Mouse (Mus musculus): ENCODE results near the gene Hdhd3. TPM values are rescaled to one million over a fixed set of nuclear protein-coding genes. Genes with fewer than 3 reads are reported as not detected.

Hdhd3 gene
- polyA plus RNA-seq, 1 experiment = 26.8 TPM

DNA sequence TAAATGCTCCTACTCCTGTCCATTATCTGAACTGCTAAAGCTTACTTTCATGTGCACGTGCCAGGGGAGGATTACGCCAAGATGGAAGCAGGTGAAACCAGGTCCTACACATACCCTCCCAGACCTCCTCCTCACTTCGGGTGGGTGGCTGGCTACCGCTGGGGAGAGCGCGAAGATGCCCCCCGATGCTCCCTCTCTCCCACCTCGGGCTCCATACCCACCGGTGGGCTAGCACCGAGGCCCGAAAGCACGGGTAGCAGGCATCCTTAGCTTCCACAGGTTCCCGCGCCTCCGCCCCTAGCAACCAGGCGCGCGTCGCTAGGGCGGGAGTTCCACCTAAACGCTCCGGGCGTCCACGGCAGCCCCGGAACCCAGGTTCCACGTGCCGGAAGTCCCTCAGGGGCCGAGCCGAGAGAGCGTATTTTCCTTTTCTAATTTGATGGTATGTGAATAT is 32.6 kb downstream of the Hdhd3 start, which contains the start of gene Wdr31:
Wdr31 (minus strand) TSS at position 299 of the 454 bp plus-strand sequence.
- Histone ChIP-seq H3K36me3 (ENCODE audit: control insufficient read depth, insufficient read depth) (no peaks in the 10 kb centered on the region), H3K79me2 (ENCODE audit: control insufficient read depth, insufficient read depth) (no peaks in the 10 kb centered on the region), H3K27me3 (ENCODE audit: control insufficient read depth, insufficient read depth, insufficient read length) (no peaks in the 10 kb centered on the region), H3ac (ENCODE audit: control insufficient read depth, insufficient read length) (no peak within 1 kb of the TSS), H3K4me2 (ENCODE audit: low read depth) (peak within 1 kb of the TSS; percentile 99), H3K4me3 (peak within 1 kb of the TSS; percentile 46)
- TF ChIP-seq E2F4 (IDR thresholded peaks at IDR 0.05; ENCODE audit: insufficient read depth) = no peak
- TF ChIP-seq POLR2AphosphoS2 (IDR thresholded peaks at IDR 0.05; ENCODE audit: insufficient read length, low read depth) = no peak
- TF ChIP-seq CEBPB (IDR thresholded peaks at IDR 0.05; ENCODE audit: insufficient read depth, poor library complexity, severe bottlenecking) = no peak
- no peak for TF ChIP-seq SRF (IDR thresholded peaks at IDR 0.05; ENCODE audit: control insufficient read depth, insufficient read length, low read depth)
- TF ChIP-seq USF1 (IDR thresholded peaks at IDR 0.05; ENCODE audit: low read depth) = no peak
- no peak for TF ChIP-seq TCF3 (IDR thresholded peaks at IDR 0.05; ENCODE audit: insufficient read length, low read depth)
- TF ChIP-seq MYOG (IDR thresholded peaks at IDR 0.05; ENCODE audit: control insufficient read depth in 1 of 3, insufficient read depth in 1 of 3, insufficient read length in 2 of 3, low read depth in 2 of 3) = peak in 1 of 3 experiments; percentile 44
- peak in 1 of 3 experiments; percentile 13 for TF ChIP-seq MYOD1 (IDR thresholded peaks at IDR 0.05; ENCODE audit: control insufficient read depth in 1 of 3, insufficient read length in 2 of 3, low read depth in 2 of 3)
- no peak for TF ChIP-seq REST (IDR thresholded peaks at IDR 0.05; ENCODE audit: insufficient read depth, insufficient read length)
- TF ChIP-seq POLR2A (IDR thresholded peaks at IDR 0.05; ENCODE audit: insufficient read length, low read depth) = peak; percentile 40
- no peak for TF ChIP-seq MAX (IDR thresholded peaks at IDR 0.05; ENCODE audit: low read depth)
- no peak for TF ChIP-seq TCF12 (IDR thresholded peaks at IDR 0.05; ENCODE audit: insufficient read depth, poor library complexity, severe bottlenecking)

DNA sequence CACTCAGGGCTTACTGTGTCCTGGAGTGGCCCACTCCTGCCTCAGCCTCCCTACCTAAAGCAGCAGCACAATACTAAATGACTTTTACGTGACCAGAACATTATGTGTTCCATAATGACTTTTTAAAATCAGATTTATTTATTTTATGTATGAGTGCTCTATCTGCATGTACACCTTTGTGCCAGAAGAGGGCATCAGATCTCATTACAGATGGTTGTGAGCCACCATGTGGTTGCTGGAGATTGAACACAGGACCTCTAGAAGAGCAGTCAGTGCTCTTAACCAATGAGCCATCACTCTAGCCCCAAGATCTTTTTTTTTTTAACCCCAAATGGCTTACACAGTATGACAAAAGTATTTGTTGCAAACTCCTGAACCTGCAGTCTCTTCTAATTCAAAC is 35.1 kb downstream of the Hdhd3 start:
- Histone ChIP-seq H3K79me2 (ENCODE audit: control insufficient read depth, insufficient read depth) (no peaks in the 10 kb centered on the region), H3K4me3 (no peak overlapping the region), H3K27me3 (ENCODE audit: control insufficient read depth, insufficient read depth, insufficient read length) (no peaks in the 10 kb centered on the region), H3ac (ENCODE audit: control insufficient read depth, insufficient read length) (no peak overlapping the region), H3K36me3 (ENCODE audit: control insufficient read depth, insufficient read depth) (no peaks in the 10 kb centered on the region), H3K4me2 (ENCODE audit: low read depth) (no peak overlapping the region)
- TF ChIP-seq E2F4 (IDR thresholded peaks at IDR 0.05; ENCODE audit: insufficient read depth) (no peak), REST (IDR thresholded peaks at IDR 0.05; ENCODE audit: insufficient read depth, insufficient read length) (no peak), MYOD1 (IDR thresholded peaks at IDR 0.05; ENCODE audit: control insufficient read depth in 1 of 3, insufficient read length in 2 of 3, low read depth in 2 of 3) (no peak), TCF3 (IDR thresholded peaks at IDR 0.05; ENCODE audit: insufficient read length, low read depth) (no peak), USF1 (IDR thresholded peaks at IDR 0.05; ENCODE audit: low read depth) (no peak), SRF (IDR thresholded peaks at IDR 0.05; ENCODE audit: control insufficient read depth, insufficient read length, low read depth) (no peak), MYOG (IDR thresholded peaks at IDR 0.05; ENCODE audit: control insufficient read depth in 1 of 3, insufficient read depth in 1 of 3, insufficient read length in 2 of 3, low read depth in 2 of 3) (no peak), POLR2AphosphoS2 (IDR thresholded peaks at IDR 0.05; ENCODE audit: insufficient read length, low read depth) (no peak), CEBPB (IDR thresholded peaks at IDR 0.05; ENCODE audit: insufficient read depth, poor library complexity, severe bottlenecking) (no peak), TCF12 (IDR thresholded peaks at IDR 0.05; ENCODE audit: insufficient read depth, poor library complexity, severe bottlenecking) (no peak), POLR2A (IDR thresholded peaks at IDR 0.05; ENCODE audit: insufficient read length, low read depth) (no peak), MAX (IDR thresholded peaks at IDR 0.05; ENCODE audit: low read depth) (no peak)

- Histone ChIP-seq H3K79me2 (ENCODE audit: control insufficient read depth, insufficient read depth) (no peaks in the 10 kb centered on the region), H3ac (ENCODE audit: control insufficient read depth, insufficient read length) (no peak overlapping the region)
- TF ChIP-seq E2F4 (IDR thresholded peaks at IDR 0.05; ENCODE audit: insufficient read depth) (no peak), TCF3 (IDR thresholded peaks at IDR 0.05; ENCODE audit: insufficient read length, low read depth) (no peak), POLR2A (IDR thresholded peaks at IDR 0.05; ENCODE audit: insufficient read length, low read depth) (no peak), MYOD1 (IDR thresholded peaks at IDR 0.05; ENCODE audit: control insufficient read depth in 1 of 3, insufficient read length in 2 of 3, low read depth in 2 of 3) (no peak), USF1 (IDR thresholded peaks at IDR 0.05; ENCODE audit: low read depth) (no peak), SRF (IDR thresholded peaks at IDR 0.05; ENCODE audit: control insufficient read depth, insufficient read length, low read depth) (no peak), REST (IDR thresholded peaks at IDR 0.05; ENCODE audit: insufficient read depth, insufficient read length) (no peak), POLR2AphosphoS2 (IDR thresholded peaks at IDR 0.05; ENCODE audit: insufficient read length, low read depth) (no peak), CEBPB (IDR thresholded peaks at IDR 0.05; ENCODE audit: insufficient read depth, poor library complexity, severe bottlenecking) (no peak), MAX (IDR thresholded peaks at IDR 0.05; ENCODE audit: low read depth) (no peak), MYOG (IDR thresholded peaks at IDR 0.05; ENCODE audit: control insufficient read depth in 1 of 3, insufficient read depth in 1 of 3, insufficient read length in 2 of 3, low read depth in 2 of 3) (no peak), TCF12 (IDR thresholded peaks at IDR 0.05; ENCODE audit: insufficient read depth, poor library complexity, severe bottlenecking) (no peak)
Measured at GRCm38 (mm10) chr4:62463124-62463523, 40.1 kb downstream of the Hdhd3 start.

DNA sequence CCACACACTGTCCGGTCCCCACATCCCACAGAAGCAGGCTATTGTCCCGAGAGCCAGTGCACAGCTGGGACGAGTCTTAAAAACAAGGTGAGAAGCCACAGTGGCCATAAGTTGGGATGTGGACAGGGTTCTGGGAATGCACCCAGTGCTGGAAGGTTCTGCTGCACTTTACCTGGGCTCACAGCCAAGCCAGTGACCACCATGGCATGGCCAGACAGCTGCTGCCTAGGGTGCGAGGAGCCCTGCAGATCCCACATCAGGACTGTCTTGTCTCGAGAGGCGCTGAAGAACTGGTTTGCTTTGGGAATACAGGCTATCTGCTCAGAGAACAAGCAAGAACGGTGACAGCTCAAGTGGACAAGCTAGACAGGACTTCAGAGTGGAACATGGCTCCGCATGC is 42.9 kb downstream of the Hdhd3 start:
- no peak overlapping the region for H3K4me2 ChIP-seq (ENCODE audit: low read depth)
- no peaks in the 10 kb centered on the region for H3K79me2 ChIP-seq (ENCODE audit: control insufficient read depth, insufficient read depth)
- H3K36me3 ChIP-seq (ENCODE audit: control insufficient read depth, insufficient read depth) = no peaks in the 10 kb centered on the region
- peak in 2 of 3 experiments; percentile 89 to 93 for TF ChIP-seq MYOG (IDR thresholded peaks at IDR 0.05; ENCODE audit: control insufficient read depth in 1 of 3, insufficient read depth in 1 of 3, insufficient read length in 2 of 3, low read depth in 2 of 3)
- TF ChIP-seq E2F4 (IDR thresholded peaks at IDR 0.05; ENCODE audit: insufficient read depth) = no peak
- TF ChIP-seq TCF3 (IDR thresholded peaks at IDR 0.05; ENCODE audit: insufficient read length, low read depth) = peak; percentile 8
- no peak for TF ChIP-seq POLR2A (IDR thresholded peaks at IDR 0.05; ENCODE audit: insufficient read length, low read depth)
- TF ChIP-seq CEBPB (IDR thresholded peaks at IDR 0.05; ENCODE audit: insufficient read depth, poor library complexity, severe bottlenecking) = no peak
- peak in 2 of 3 experiments; percentile 84 to 89 for TF ChIP-seq MYOD1 (IDR thresholded peaks at IDR 0.05; ENCODE audit: control insufficient read depth in 1 of 3, insufficient read length in 2 of 3, low read depth in 2 of 3)
- no peak overlapping the region for H3ac ChIP-seq (ENCODE audit: control insufficient read depth, insufficient read length)
- no peaks in the 10 kb centered on the region for H3K27me3 ChIP-seq (ENCODE audit: control insufficient read depth, insufficient read depth, insufficient read length)
- H3K4me3 ChIP-seq = no peak overlapping the region

More at GRCm38 (mm10) chr4:62463124-62463523, 40.1 kb downstream of the Hdhd3 start:
- no peaks in the 10 kb centered on the region for H3K27me3 ChIP-seq (ENCODE audit: control insufficient read depth, insufficient read depth, insufficient read length)
- H3K4me3 ChIP-seq = no peak overlapping the region
- H3K36me3 ChIP-seq (ENCODE audit: control insufficient read depth, insufficient read depth) = no peaks in the 10 kb centered on the region
- H3K4me2 ChIP-seq (ENCODE audit: low read depth) = no peak overlapping the region

Data from myocyte (in vitro differentiated cells).